Mouse (Mus musculus) CD4-positive, CD25-positive, alpha-beta regulatory T cell, adult 2 months (primary cell): ENCODE data around the gene Olfr318.
"Not testable (repeated sequence)": the region's sequence is repeated elsewhere in the genome, so short reads cannot be mapped to it uniquely, and the experiment has no call there.

Experiments used
- DNase-seq: peaks from one replicate; pipeline ENCODE4 v3.0.0-alpha.2; 2012; ENCODE audit warnings: low read depth, low spot score

Gene Olfr318

GRCm38 (mm10) chr11:58723914-58724313 is at the start of gene Olfr318:
TSS of gene Olfr318 (minus strand) at chr11:58724014.
- no peak for DNase-seq

- DNase-seq, result no peak
Measured at GRCm38 (mm10) chr11:58772888-58773287, 49.1 kb upstream of the Olfr318 start, which contains the start of gene Olfr315. TSS of gene Olfr315 (plus strand) at chr11:58773188.

- DNase-seq, result no peak
Measured at GRCm38 (mm10) chr11:58752434-58752833, 28.6 kb upstream of the Olfr318 start, which contains the start of gene Olfr316. TSS of gene Olfr316 (plus strand) at chr11:58752734.

- not testable (repeated sequence) for DNase-seq
Measured at GRCm38 (mm10) chr11:58751096-58751495, 27.3 kb upstream of the Olfr318 start.

- no peak for DNase-seq
Measured at GRCm38 (mm10) chr11:58738792-58739262, 15.0 kb upstream of the Olfr318 start, which contains the start of gene Olfr317. TSS of gene Olfr317 (minus strand) at chr11:58739212.

- DNase-seq, result no peak
Measured at GRCm38 (mm10) chr11:58733372-58733771, 9.6 kb upstream of the Olfr318 start.

GRCm38 (mm10) chr11:58727896-58728650 is 4.3 kb upstream of the Olfr318 start:
- not testable (repeated sequence) for DNase-seq

GRCm38 (mm10) chr11:58719701-58720100 is 4.1 kb downstream of the Olfr318 start:
- DNase-seq, result no peak

GRCm38 (mm10) chr11:58717723-58718122 is 6.1 kb downstream of the Olfr318 start:
- not testable (repeated sequence) for DNase-seq

- DNase-seq, result no peak
Measured at GRCm38 (mm10) chr11:58709086-58709485, 14.7 kb downstream of the Olfr318 start.

GRCm38 (mm10) chr11:58698862-58699261 is 25.0 kb downstream of the Olfr318 start, which contains the start of gene Olfr319:
TSS of gene Olfr319 (plus strand) at chr11:58699162.
- no peak for DNase-seq

- no peak for DNase-seq
Measured at GRCm38 (mm10) chr11:58680799-58681198, 43.0 kb downstream of the Olfr318 start, which contains the start of gene Olfr320. TSS of gene Olfr320 (plus strand) at chr11:58681099.

- DNase-seq, result no peak
Measured at GRCm38 (mm10) chr11:58671825-58672224, 52.0 kb downstream of the Olfr318 start.

GRCm38 (mm10) chr11:58669252-58669651 is 54.6 kb downstream of the Olfr318 start:
- DNase-seq, result no peak
